Mouse (Mus musculus) lung, postnatal 0 days (tissue): ENCODE measurements at regions not wholly inside any gene's neighbourhood (a gene's known extent, or its start where the extent isn't known, plus 50 kb on each side); places are given as distances from the start of the nearest gene placed in this dataset.

Experiments used
- CTCF ChIP-seq: IDR thresholded peaks from 2 replicates; pipeline ENCODE4 v1.5.1; 2016; ENCODE audit warnings: antibody characterized with exemption, mild to moderate bottlenecking
- EP300 ChIP-seq: IDR thresholded peaks from 2 replicates; pipeline ENCODE4 v1.6.1; 2016; ENCODE audit warnings: antibody characterized with exemption, mild to moderate bottlenecking, control low read depth

DNA sequence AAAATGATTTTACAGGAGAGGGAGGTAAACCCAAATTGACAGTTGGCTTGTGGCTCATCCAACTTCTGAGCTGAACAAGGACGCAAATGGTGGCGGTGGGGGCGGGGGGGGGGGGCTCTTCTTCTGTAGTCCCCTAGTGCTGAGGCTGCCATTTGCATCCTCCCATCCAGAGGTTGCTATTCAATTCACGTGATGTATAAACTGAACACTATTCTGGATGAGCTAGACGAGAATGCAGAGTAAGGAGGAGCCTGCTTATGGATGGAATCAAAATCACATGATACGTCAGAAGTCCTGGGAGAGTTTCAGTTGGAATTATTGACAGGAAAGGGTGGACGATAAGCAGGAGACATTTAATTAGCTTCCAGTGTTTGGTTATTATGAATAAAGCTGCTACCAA, 67.3 kb upstream of the Gli3 start:
- no peak for TF ChIP-seq CTCF
- no peak for TF ChIP-seq EP300
